Comparison of ENCODE assay signal across 8 mouse cellular contexts in genomic region chr2:180967010-180967763, GRCm38 (mm10). TPM values are rescaled to one million over a fixed set of nuclear protein-coding genes. Genes with fewer than 3 reads are reported as not detected.
DNase-seq lines count a peak whose midpoint lies in the region; ATAC-seq and TF ChIP-seq lines count a peak whose summit lies in the region.

TSS of gene Arfgap1 (plus strand) at chr2:180967225.

- H3K4me1 ChIP-seq in bone marrow, adult 2 months (ENCODE audit: control insufficient read depth, insufficient read depth, low read length) = no peaks in the 10 kb centered on the region; the same call in 1 of the 2 replicates
- H3K4me1 ChIP-seq in embryonic facial prominence, embryonic 15.5 days = peaks cover 24% of the 10 kb centered on the region
- H3K4me1 ChIP-seq in limb, embryonic 14.5 days (ENCODE audit: control insufficient read depth, insufficient read depth, low read length) = peaks cover 5% of the 10 kb centered on the region; the same call in 1 of the 2 replicates
- H3K4me1 ChIP-seq in midbrain, postnatal 0 days (ENCODE audit: insufficient read depth, low read length) = 0 out of 2 replicates have a peak, but pooled peaks cover 2% of the 10 kb centered on the region

- TF ChIP-seq POLR2A in bone marrow, adult 2 months (IDR thresholded peaks at IDR 0.05; ENCODE audit: borderline replicate concordance, control insufficient read depth, low read depth, low read length) = peak; percentile 93
- TF ChIP-seq POLR2A in limb, embryonic 14.5 days (IDR thresholded peaks at IDR 0.05; ENCODE audit: borderline replicate concordance, extremely low read depth, insufficient read depth, insufficient read length) = peak; percentile 55; the same call in 1 of the 2 replicates

- no peaks in the 10 kb centered on the region for H3K27me3 ChIP-seq in embryonic facial prominence, embryonic 15.5 days
- H3K27me3 ChIP-seq in limb, embryonic 14.5 days (ENCODE audit: control insufficient read depth, insufficient read depth, low read length) = no peaks in the 10 kb centered on the region
- no peaks in the 10 kb centered on the region for H3K27me3 ChIP-seq in midbrain, postnatal 0 days (ENCODE audit: insufficient read depth, low read length)

- H3K27ac ChIP-seq in bone marrow, adult 2 months (ENCODE audit: control insufficient read depth, insufficient read depth, low read depth, low read length, poor library complexity) = peak within 1 kb of the TSS; percentile 93
- H3K27ac ChIP-seq in embryonic facial prominence, embryonic 15.5 days (replicated peaks) = peak within 1 kb of the TSS; percentile 90
- peak within 1 kb of the TSS; percentile 78 for H3K27ac ChIP-seq in limb, embryonic 14.5 days (replicated peaks; ENCODE audit: low read depth, low read length)
- H3K27ac ChIP-seq in midbrain, postnatal 0 days (ENCODE audit: low read depth, low read length) = peak within 1 kb of the TSS; percentile 79

- H3K36me3 ChIP-seq in embryonic facial prominence, embryonic 15.5 days = peaks cover 33% of the 10 kb centered on the region
- H3K36me3 ChIP-seq in limb, embryonic 14.5 days (ENCODE audit: control insufficient read depth, insufficient read depth, low read length) = peaks cover 31% of the 10 kb centered on the region
- H3K36me3 ChIP-seq in midbrain, postnatal 0 days (ENCODE audit: insufficient read depth, low read length) = peaks cover 11% of the 10 kb centered on the region

- H3K9me3 ChIP-seq in embryonic facial prominence, embryonic 15.5 days (replicated peaks) = no peaks in the 10 kb centered on the region
- H3K9me3 ChIP-seq in limb, embryonic 14.5 days (ENCODE audit: control insufficient read depth, low read length) = no peaks in the 10 kb centered on the region
- no peaks in the 10 kb centered on the region for H3K9me3 ChIP-seq in midbrain, postnatal 0 days (ENCODE audit: low read length)

- WGBS in bone marrow, adult 2 months = under 1% methylated on average over 57 of the region's 57 CpGs
- WGBS in embryonic facial prominence, embryonic 15.5 days = under 1% methylated on average over 57 of the region's 57 CpGs
- 2% methylated on average over 54 of the region's 57 CpGs for WGBS in limb, embryonic 14.5 days
- WGBS in midbrain, postnatal 0 days = under 1% methylated on average over 56 of the region's 57 CpGs

- DNase-seq in 3T3-L1 (ENCODE audit: low read depth, low spot score) = peak; percentile 98
- peak; percentile 93 for DNase-seq in heart, adult 8-10 months (ENCODE audit: low spot score)
- DNase-seq in kidney, adult 9 months = peak; percentile 92
- peak; percentile 92 for DNase-seq in limb, embryonic 14.5 days (ENCODE audit: low spot score)
- DNase-seq in midbrain, postnatal 0 days (ENCODE audit: low spot score) = peak; percentile 96
- DNase-seq in spleen, postnatal 14 days (ENCODE audit: low spot score in 2 of 2) = peak; percentile 77 to 81

- H3K9ac ChIP-seq in embryonic facial prominence, embryonic 15.5 days = peak within 1 kb of the TSS; percentile 54
- H3K9ac ChIP-seq in limb, embryonic 14.5 days (ENCODE audit: low read depth, low read length, severe bottlenecking) = peak within 1 kb of the TSS; percentile 96
- H3K9ac ChIP-seq in midbrain, postnatal 0 days (replicated peaks; ENCODE audit: low read length, poor library complexity, severe bottlenecking) = peak within 1 kb of the TSS; percentile 94

- ATAC-seq in embryonic facial prominence, embryonic 15.5 days (ENCODE audit: insufficient number of reproducible peaks, low FRiP score, low TSS enrichment, low read depth) = peak; percentile 92
- ATAC-seq in limb, embryonic 14.5 days (ENCODE audit: low FRiP score, low read depth) = peak; percentile 91
- ATAC-seq in midbrain, postnatal 0 days (ENCODE audit: low FRiP score) = peak; percentile 88

- no peak for TF ChIP-seq CTCF in bone marrow, adult 2 months (IDR thresholded peaks at IDR 0.05; ENCODE audit: control insufficient read depth, insufficient read depth, low read length)
- TF ChIP-seq CTCF in midbrain, postnatal 0 days (IDR thresholded peaks at IDR 0.05) = no peak; the same call in 1 of the 2 replicates

- peak within 1 kb of the TSS; percentile 60 for H3K4me2 ChIP-seq in embryonic facial prominence, embryonic 15.5 days (replicated peaks)
- H3K4me2 ChIP-seq in limb, embryonic 14.5 days (replicated peaks; ENCODE audit: low read depth, low read length, severe bottlenecking) = peak within 1 kb of the TSS; percentile 72
- peak within 1 kb of the TSS; percentile 84 for H3K4me2 ChIP-seq in midbrain, postnatal 0 days (ENCODE audit: low read depth, low read length, poor library complexity, severe bottlenecking)

- H3K4me3 ChIP-seq in bone marrow, adult 2 months (replicated peaks; ENCODE audit: control insufficient read depth, low read depth, low read length) = peak within 1 kb of the TSS; percentile 87
- peak within 1 kb of the TSS; percentile 78 for H3K4me3 ChIP-seq in embryonic facial prominence, embryonic 15.5 days (replicated peaks)
- peak within 1 kb of the TSS; percentile 91 for H3K4me3 ChIP-seq in limb, embryonic 14.5 days (replicated peaks; ENCODE audit: low read length)
- H3K4me3 ChIP-seq in midbrain, postnatal 0 days (ENCODE audit: low read depth, low read length) = peak within 1 kb of the TSS; percentile 83

RNA-seq across cellular contexts. Expression of gene Arfgap1, which starts in this region (rescaled TPM):
- 32.9 and 35.6 TPM in 2 replicates for polyA plus RNA-seq in bone marrow, adult 2 months (2011; ENCODE audit: insufficient read depth, insufficient read length, low replicate concordance, missing spikeins)
- 135 and 144 TPM in 2 replicates for polyA plus RNA-seq in embryonic facial prominence, embryonic 15.5 days (2015; fragmentation: Nextera tagmentation; extraction: Ambion mirVana)
- 10 to 100 TPM; 28.1 to 35.6 (median 33.2) TPM for total RNA-seq in heart, adult 8-10 months (2022)
- 161 and 169 TPM in 2 replicates for polyA plus RNA-seq in limb, embryonic 14.5 days (2012; rRNA removed)
- 102 and 105 TPM in 2 replicates for polyA plus RNA-seq in limb, embryonic 14.5 days (2014; fragmentation: Nextera tagmentation; extraction: Ambion mirVana)
- 94.1 and 123 TPM in 2 replicates for total RNA-seq in midbrain, postnatal 0 days (2014; rRNA removed)
- polyA plus RNA-seq in midbrain, postnatal 0 days (2015; fragmentation: Nextera tagmentation; extraction: Ambion mirVana) = 124 and 132 TPM in 2 replicates

Comparison
In these comparisons a context has a peak if more than half of its experiments do, and no peak if none do; other contexts are left out.
1. Peak in every context shown above with its lines: DNase-seq, ATAC-seq, H3K4me3 ChIP-seq and H3K27ac ChIP-seq.